Mouse (Mus musculus): ENCODE results near the gene Dsp. TPM values are rescaled to one million over a fixed set of nuclear protein-coding genes. Genes with fewer than 3 reads are reported as not detected.
A peak's percentile ranks its signal among the peaks of the same experiment; 100 is the strongest.

The Dsp gene
- polyA plus RNA-seq (2021), result 0.35 TPM

DNA sequence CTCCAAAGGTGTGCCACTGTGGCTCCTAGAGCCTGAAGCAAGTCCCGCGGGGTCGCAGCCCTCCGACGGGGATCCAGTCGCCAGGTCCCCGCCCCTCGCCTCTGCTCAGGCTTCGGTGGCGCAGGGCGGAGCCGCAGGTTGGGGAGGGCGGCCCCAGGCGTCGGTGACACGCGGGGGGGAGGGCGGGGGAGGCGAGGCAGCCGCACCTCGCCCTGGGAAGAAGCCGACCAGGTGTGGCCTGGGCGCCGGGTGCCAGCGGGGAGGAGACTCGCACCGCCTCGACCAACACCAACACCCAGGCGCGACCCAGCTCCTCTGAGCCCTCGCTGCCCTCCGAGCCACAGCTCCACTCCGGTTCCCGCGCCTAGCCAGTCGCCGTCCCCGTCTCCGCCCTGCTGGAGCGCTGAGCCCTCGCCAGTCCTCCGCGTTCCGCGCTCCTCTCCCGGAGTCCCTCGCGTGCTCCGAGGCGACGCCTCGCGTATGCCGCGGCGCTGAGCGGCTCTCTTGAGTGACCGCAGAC is at the start of gene Dsp:
Dsp (plus strand) TSS at position 226 of the 520 bp plus-strand sequence.
- in situ Hi-C loops (cut with MboI; ENCODE audit: low pct_unique_long_range_greater_than_20kb), result no loop called here
- CTCF ChIA-PET, result no interaction called here
- POLR2A ChIA-PET, result no interaction called here
- ATAC-seq, result no peak
- no peak for DNase-seq (ENCODE audit: low read depth, low spot score)
- H3K27me3 ChIP-seq, result peaks cover 4% of the 10 kb centered on the region
- no peak for TF ChIP-seq CTCF (IDR thresholded peaks at IDR 0.05)

DNA sequence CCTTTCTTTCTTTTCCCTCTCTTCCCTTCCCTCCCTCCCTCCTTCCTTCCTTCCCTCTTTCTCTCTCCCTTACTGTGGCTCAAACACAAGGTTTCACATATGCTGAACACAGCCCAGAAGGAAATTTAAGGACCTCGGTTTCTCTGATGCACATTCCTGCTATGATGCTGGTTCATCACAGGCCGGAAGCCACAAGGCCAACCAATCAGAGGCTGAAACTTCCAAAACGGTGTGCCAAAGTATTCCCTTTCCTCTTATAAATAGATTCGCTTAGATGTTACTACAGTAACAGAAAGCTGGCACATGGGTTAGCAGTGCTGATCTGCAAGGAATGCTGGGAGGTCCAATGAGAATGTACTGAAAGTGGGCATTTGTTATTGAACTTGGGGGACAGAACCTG is 47.7 kb upstream of the Dsp start:
- ATAC-seq (no peak), DNase-seq (ENCODE audit: low read depth, low spot score) (no peak)
- in situ Hi-C loops (cut with MboI; ENCODE audit: low pct_unique_long_range_greater_than_20kb), result no loop called here
- POLR2A ChIA-PET, result no interaction called here
- CTCF ChIA-PET, result no interaction called here
- no peak for TF ChIP-seq CTCF (IDR thresholded peaks at IDR 0.05)
- H3K27me3 ChIP-seq, result peaks cover 4% of the 10 kb centered on the region

DNA sequence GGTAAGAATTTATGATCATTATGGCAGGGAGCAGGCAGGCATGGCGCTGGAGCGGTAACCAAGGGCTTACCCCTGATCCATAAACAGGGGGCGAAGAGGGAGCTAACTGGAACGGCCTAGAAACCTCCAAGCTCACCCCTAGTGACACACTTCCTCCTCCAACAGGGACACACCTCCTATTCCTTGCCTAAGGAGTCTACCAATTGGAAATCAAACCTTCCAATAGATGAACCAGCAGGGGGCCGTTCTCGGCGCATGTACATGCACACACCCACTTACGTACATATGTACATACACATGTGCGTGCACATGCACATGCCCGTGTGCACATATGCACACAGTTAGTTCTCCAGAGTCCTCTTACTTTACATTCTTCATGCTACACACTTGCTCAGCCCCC is 46.6 kb upstream of the Dsp start:
- ChIA-PET POLR2A (no interaction called here), CTCF (no interaction called here)
- no peak for DNase-seq (ENCODE audit: low read depth, low spot score)
- ATAC-seq, result no peak
- TF ChIP-seq CTCF (IDR thresholded peaks at IDR 0.05), result no peak
- peaks cover 4% of the 10 kb centered on the region for H3K27me3 ChIP-seq
- in situ Hi-C loops (cut with MboI; ENCODE audit: low pct_unique_long_range_greater_than_20kb), result no loop called here

DNA sequence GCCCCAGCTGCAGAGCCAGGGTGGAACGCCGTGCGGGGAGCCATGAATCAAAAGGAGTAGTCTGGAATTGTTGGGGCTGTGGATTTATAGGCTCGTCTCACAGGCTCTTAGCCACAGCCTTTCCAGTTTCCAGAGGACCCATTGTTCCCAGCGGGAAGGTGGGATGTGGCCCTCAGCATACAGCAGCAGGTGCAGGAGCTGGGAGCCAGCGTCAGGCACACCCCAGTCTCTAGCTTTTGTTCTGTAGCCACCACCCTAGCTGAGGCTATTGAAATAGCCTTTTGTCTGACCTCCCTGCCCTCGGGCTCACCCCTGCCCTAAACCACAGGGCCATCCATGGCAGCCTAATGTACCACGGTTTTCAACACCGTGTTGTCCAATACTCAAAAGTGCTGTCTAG is 42.0 kb upstream of the Dsp start:
- DNase-seq (ENCODE audit: low read depth, low spot score), result no peak
- peaks cover 4% of the 10 kb centered on the region for H3K27me3 ChIP-seq
- TF ChIP-seq CTCF (IDR thresholded peaks at IDR 0.05), result no peak
- no peak for ATAC-seq
- CTCF ChIA-PET, result no interaction called here
- in situ Hi-C loops (cut with MboI; ENCODE audit: low pct_unique_long_range_greater_than_20kb), result no loop called here
- POLR2A ChIA-PET, result no interaction called here

DNA sequence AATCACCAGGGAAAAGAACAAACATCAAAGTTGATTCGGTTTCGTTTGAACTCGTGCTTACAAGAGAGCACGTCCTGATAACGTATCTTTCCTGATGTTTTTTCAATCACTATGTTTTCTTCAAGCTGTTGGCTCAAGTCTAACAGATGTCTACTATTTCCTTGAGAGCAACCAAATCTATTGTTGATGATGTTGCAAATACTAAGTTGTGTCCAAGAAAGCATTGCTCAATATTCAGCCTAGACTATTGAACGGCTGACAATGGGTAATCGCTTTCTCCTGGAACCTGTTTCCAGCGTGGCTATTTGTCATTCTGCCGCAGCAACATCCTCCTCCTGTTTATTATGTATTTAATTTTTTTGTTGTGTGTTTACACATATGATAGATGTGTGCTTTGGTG is 28.8 kb upstream of the Dsp start:
- in situ Hi-C loops (cut with MboI; ENCODE audit: low pct_unique_long_range_greater_than_20kb), result no loop called here
- ChIA-PET POLR2A (no interaction called here), CTCF (no interaction called here)
- no peak for TF ChIP-seq CTCF (IDR thresholded peaks at IDR 0.05)
- H3K27me3 ChIP-seq, result no peaks in the 10 kb centered on the region
- DNase-seq (ENCODE audit: low read depth, low spot score), result no peak
- no peak for ATAC-seq

DNA sequence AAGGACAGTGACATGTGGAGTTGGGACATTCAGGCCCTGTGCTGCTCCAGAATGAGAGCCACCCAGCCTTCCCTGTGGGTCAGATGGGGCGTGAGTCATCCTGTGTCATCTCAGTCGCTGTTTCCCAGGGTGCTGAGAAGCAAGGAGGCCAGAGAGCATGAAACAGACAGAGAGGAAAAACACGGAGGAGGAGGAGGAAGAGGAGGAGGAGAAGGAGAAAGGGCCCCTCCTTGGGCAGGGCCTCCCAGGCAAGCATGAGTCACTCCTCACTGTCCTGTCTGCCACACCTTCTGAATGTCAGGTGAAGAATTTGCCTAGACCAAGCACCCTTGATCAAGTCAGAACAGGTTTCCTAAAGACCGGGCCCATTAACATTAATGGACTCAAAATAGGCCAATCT is 27.4 kb upstream of the Dsp start:
- no peak for ATAC-seq
- in situ Hi-C loops (cut with MboI; ENCODE audit: low pct_unique_long_range_greater_than_20kb), result no loop called here
- no peak for TF ChIP-seq CTCF (IDR thresholded peaks at IDR 0.05)
- ChIA-PET POLR2A (interaction anchor here (1.1 kb wide), 1 partner anchor 67 kb away, joined by 5 read pairs; no protein-coding TSS in a partner anchor), CTCF (no interaction called here)
- peak; percentile 17 for DNase-seq (ENCODE audit: low read depth, low spot score)
- H3K27me3 ChIP-seq, result no peaks in the 10 kb centered on the region

DNA sequence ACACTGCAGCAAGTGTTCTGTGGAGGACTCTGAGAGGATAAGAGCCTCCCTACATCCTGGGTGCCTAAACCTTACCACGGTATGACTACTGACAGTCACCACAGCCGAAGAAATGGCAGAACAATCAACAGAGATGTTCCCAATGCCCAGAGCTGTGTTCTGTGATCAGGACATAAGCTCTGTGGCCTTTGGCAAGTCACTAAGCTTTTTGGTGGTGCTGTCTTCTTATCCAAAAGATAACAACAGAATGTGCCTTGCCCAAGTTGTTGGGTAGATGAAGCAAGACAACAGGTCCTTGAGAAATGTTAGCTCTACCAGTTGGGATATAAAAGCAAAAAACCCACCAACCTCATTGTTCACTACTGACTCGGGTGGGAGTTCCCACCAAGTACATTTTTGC is 23.4 kb upstream of the Dsp start:
- POLR2A ChIA-PET, result interaction anchor here (0.6 kb wide), 1 partner anchor 585 kb away, joined by 3 read pairs; no protein-coding TSS in a partner anchor
- in situ Hi-C loops (cut with MboI; ENCODE audit: low pct_unique_long_range_greater_than_20kb), result no loop called here
- no peak for TF ChIP-seq CTCF (IDR thresholded peaks at IDR 0.05)

DNA sequence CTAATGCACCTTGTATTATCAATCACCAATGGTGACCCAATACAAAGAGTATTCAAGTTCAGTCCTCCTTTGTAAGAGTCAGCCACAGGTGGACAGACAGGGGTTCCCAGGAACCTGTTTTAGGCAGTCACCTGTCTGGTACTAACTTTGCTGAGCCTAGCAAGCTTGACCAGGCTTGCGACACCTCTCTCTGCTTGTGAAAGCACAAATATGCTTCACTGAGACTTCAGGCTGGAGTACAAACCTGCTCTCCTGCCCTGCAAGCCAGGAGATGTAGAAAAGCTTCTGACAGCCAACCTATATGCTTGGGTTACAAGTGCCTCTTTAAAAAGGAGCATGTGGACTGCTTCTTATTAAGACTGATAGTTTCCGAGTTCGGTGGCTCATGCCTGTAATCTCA is 22.8 kb upstream of the Dsp start:
- DNase-seq (ENCODE audit: low read depth, low spot score), result no peak
- H3K27me3 ChIP-seq, result peaks cover under 1% of the 10 kb centered on the region
- TF ChIP-seq CTCF (IDR thresholded peaks at IDR 0.05), result no peak
- ATAC-seq, result no peak
- ChIA-PET CTCF (no interaction called here), POLR2A (no interaction called here)
- in situ Hi-C loops (cut with MboI; ENCODE audit: low pct_unique_long_range_greater_than_20kb), result no loop called here

More for the DNA sequence above, 23.4 kb upstream of the Dsp start:
- CTCF ChIA-PET, result no interaction called here
- no peaks in the 10 kb centered on the region for H3K27me3 ChIP-seq
- no peak for DNase-seq (ENCODE audit: low read depth, low spot score)
- ATAC-seq, result no peak

DNA sequence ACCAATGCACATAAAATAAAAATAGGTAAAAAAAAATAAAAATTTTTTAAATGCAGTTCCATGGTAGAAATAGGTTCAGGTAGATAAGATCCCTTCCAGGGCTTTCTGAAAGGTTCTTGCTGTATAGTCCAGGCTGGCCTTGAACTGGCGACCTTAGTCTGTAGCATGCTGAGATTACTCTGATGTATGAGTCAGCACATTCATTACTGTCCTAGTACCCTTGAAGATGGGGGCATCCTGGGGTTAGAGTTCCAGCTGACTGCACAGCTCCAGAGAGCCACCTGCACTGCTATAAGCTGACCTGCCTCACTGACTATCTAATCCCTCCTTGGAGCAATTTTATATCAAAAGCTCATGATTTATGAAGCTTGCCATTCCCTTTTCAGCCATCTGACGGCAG is 21.6 kb upstream of the Dsp start:
- no peak for DNase-seq (ENCODE audit: low read depth, low spot score)

DNA sequence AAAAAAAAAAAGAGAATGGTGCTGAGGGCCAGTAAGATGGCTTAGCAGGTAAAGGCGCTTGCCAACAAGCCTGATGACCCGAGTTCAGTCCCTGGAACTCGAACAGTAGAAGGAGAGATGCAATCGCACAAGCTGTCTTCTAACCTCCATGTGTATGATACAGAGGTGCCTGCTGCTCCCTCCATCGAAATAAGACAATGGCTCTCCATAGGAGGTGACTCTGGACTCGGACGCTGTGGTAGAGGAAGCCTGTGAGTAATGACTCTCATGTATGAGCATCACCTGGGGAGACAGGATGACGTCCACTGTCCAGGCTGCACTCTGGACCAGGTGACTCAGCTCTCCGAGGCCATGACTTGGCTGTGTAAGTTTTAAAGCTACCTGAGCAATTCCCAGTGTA is 21.0 kb upstream of the Dsp start:
- no peak for DNase-seq (ENCODE audit: low read depth, low spot score)
- ATAC-seq, result no peak
- ChIA-PET CTCF (no interaction called here), POLR2A (no interaction called here)
- peaks cover 4% of the 10 kb centered on the region for H3K27me3 ChIP-seq
- no peak for TF ChIP-seq CTCF (IDR thresholded peaks at IDR 0.05)
- in situ Hi-C loops (cut with MboI; ENCODE audit: low pct_unique_long_range_greater_than_20kb), result no loop called here

More for the DNA sequence above, 21.6 kb upstream of the Dsp start:
- no peak for TF ChIP-seq CTCF (IDR thresholded peaks at IDR 0.05)
- no peak for ATAC-seq
- H3K27me3 ChIP-seq, result peaks cover 4% of the 10 kb centered on the region
- ChIA-PET POLR2A (no interaction called here), CTCF (no interaction called here)
- in situ Hi-C loops (cut with MboI; ENCODE audit: low pct_unique_long_range_greater_than_20kb), result no loop called here

DNA sequence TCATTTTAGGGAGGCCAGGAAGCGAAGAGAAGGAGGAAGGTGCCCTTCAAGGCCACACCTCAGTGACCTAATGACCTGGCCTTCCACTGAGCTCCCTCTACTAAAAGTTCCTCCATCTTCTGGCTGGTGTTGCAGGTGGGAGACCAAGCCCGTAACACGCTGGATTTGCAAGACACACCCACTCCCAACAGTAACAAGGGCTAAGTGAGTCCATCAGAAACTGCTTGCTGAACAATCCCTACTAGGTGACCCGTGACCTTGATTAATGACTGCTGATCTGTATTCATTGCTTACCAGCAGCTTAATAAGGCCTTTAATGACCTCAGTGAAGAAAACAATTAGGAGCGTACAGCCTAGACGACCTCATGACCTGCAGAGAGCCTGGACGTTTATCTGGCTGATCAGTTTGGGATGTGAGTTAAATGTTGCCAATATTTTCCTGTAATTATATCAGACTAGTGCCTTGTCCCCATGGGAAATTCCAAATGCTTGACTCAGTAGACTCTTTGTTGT is 18.0 kb upstream of the Dsp start:
- POLR2A ChIA-PET, result no interaction called here
- CTCF ChIA-PET, result interaction anchor here (0.7 to 1.5 kb wide), 2 partner anchors 34 to 72 kb away, joined by 3 read pairs; no protein-coding TSS in a partner anchor
- TF ChIP-seq CTCF (IDR thresholded peaks at IDR 0.05), result no peak
- no peak for ATAC-seq
- peaks cover 4% of the 10 kb centered on the region for H3K27me3 ChIP-seq
- no peak for DNase-seq (ENCODE audit: low read depth, low spot score)
- in situ Hi-C loops (cut with MboI; ENCODE audit: low pct_unique_long_range_greater_than_20kb), result no loop called here

DNA sequence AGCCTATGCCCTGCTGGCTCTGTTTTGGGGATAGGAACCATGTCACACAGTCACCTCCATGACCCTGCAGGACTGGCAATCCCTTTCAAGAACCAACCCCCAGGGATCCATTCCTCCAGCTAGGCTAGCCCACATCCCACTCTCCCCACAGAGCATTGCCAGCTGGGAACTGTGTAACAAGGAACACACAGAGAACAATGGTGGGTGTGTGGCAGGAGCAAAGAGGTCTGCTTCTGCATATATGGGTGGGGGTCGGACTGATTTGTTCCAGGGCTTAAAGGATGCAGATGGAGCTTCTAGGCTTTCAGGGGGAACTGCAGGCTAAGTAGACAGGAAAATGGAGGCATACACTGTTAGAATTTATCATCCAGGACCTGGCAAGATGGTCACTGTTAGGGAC is 10.6 kb upstream of the Dsp start:
- in situ Hi-C loops (cut with MboI; ENCODE audit: low pct_unique_long_range_greater_than_20kb), result no loop called here
- ATAC-seq (no peak), DNase-seq (ENCODE audit: low read depth, low spot score) (no peak)
- H3K27me3 ChIP-seq, result peaks cover 5% of the 10 kb centered on the region
- ChIA-PET POLR2A (no interaction called here), CTCF (no interaction called here)
- no peak for TF ChIP-seq CTCF (IDR thresholded peaks at IDR 0.05)
